Mouse (Mus musculus): ENCODE results near the gene Pim3. TPM values are rescaled to one million over a fixed set of nuclear protein-coding genes. Genes with fewer than 3 reads are reported as not detected.

The Pim3 gene
- polyA plus RNA-seq, 1 experiment from 2014 or later = 69.4 TPM

DNA sequence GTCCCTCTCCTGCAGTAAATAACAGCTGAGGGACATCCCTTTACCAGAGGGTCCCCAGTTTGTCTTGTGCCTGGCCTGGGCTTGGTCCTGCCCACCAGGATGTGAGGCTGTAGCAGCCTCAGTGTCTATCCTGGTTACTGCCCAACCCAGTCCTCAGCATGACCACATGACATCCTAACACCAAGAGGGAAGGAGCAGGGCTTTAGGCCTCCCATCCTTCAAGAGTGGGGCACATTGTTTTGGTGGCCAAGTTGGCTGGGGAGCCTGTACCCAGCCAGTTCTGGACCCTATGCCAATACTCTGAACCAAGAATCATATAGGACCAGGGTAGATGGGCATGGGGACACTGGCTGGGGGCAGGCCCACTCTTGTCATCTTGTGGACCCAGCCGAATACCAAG is 13.3 kb upstream of the Pim3 start:
- Histone ChIP-seq H3K27me3 (ENCODE audit: control insufficient read depth, insufficient read depth, low read length) (no peaks in the 10 kb centered on the region), H3K9ac (ENCODE audit: low read length) (no peak overlapping the region), H3K9me3 (ENCODE audit: control insufficient read depth, low read length) (no peaks in the 10 kb centered on the region), H3K4me1 (replicated peaks; ENCODE audit: control insufficient read depth, insufficient read depth) (peaks cover 5% of the 10 kb centered on the region; the same call in 1 of the 2 replicates), H3K27ac (replicated peaks) (no peak overlapping the region), H3K4me3 (ENCODE audit: low read depth, low read length) (no peak overlapping the region), H3K4me2 (replicated peaks; ENCODE audit: low read depth) (no peak overlapping the region), H3K36me3 (ENCODE audit: control insufficient read depth, insufficient read depth, low read length) (no peaks in the 10 kb centered on the region)
- WGBS = 100% methylated on average over 1 of the region's 1 CpGs
- TF ChIP-seq CTCF (IDR thresholded peaks at IDR 0.05; ENCODE audit: low read depth) (no peak), EP300 (optimal IDR thresholded peaks at IDR 0.05) (no peak)
- DNase-seq (ENCODE audit: low spot score) (no peak), ATAC-seq (ENCODE audit: low FRiP score, low TSS enrichment) (no peak)

DNA sequence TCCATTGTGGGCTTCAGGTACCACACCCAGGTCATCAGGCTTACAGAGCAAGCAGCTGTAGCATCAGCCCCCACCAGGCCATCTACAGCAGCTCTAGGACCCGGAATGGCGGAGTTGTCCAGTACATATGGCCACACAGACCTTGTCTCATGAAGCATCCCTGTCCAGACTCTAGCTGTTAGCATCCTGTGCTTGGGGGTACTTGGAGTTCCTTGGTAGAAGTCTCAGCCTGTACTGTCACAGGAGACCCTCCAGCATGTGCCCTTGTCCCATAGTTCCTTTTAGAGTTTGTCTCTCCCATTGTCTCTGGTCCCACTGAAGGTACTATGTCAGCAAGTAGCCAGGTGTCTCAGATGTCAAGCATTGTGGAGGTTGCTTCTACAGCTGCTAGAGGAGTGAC is 12.4 kb upstream of the Pim3 start:
- H3K4me3 ChIP-seq (ENCODE audit: low read depth, low read length) = no peak overlapping the region
- H3K9ac ChIP-seq (ENCODE audit: low read length) = no peak overlapping the region
- TF ChIP-seq CTCF (IDR thresholded peaks at IDR 0.05; ENCODE audit: low read depth) (no peak), EP300 (optimal IDR thresholded peaks at IDR 0.05) (no peak)
- H3K27me3 ChIP-seq (ENCODE audit: control insufficient read depth, insufficient read depth, low read length) = no peaks in the 10 kb centered on the region
- peaks cover 8% of the 10 kb centered on the region for H3K4me1 ChIP-seq (replicated peaks; ENCODE audit: control insufficient read depth, insufficient read depth)
- no peaks in the 10 kb centered on the region for H3K9me3 ChIP-seq (ENCODE audit: control insufficient read depth, low read length)
- ATAC-seq (ENCODE audit: low FRiP score, low TSS enrichment) (no peak), DNase-seq (ENCODE audit: low spot score) (no peak)
- WGBS = 86% methylated on average over 2 of the region's 2 CpGs
- peak overlapping the region; percentile 95 for H3K27ac ChIP-seq (replicated peaks)
- no peaks in the 10 kb centered on the region for H3K36me3 ChIP-seq (ENCODE audit: control insufficient read depth, insufficient read depth, low read length)
- H3K4me2 ChIP-seq (replicated peaks; ENCODE audit: low read depth) = no peak overlapping the region

DNA sequence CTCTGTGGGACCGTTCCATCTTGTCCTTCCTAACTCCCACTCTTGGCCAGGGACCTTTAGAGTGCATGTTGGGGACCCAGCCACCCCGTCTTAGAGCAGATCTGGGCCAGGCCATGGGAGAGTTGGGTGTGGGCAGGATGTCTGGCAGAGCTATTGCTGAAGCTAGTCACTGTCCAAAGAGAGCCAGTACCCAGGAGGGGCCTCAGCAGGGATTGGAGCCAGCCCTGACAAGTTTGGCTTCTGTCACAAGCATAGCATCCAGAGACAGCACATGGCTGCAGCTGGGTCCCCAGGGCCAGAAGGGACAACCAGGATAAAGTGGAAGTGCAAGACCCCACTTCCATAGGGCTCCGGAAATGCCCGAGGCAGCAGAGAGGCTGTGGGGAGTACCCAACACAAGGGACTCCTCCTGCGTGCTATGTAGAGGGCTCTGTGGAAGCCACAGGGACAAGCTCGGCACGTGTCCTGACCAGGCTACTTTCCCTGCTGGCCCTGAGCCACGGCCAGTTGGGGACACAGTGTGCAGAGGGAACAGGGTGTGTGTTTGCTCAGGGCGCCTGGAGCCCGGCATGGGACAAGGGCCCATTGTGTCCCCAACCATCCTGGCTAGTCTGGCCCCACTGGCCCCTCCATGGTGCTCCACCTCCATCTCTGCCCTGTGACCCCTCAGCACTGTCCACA is 11.7 kb upstream of the Pim3 start:
- DNase-seq (ENCODE audit: low spot score) (peak; percentile 98), ATAC-seq (ENCODE audit: low FRiP score, low TSS enrichment) (peak; percentile 89)
- Histone ChIP-seq H3K36me3 (ENCODE audit: control insufficient read depth, insufficient read depth, low read length) (no peaks in the 10 kb centered on the region), H3K4me3 (ENCODE audit: low read depth, low read length) (no peak overlapping the region), H3K9ac (ENCODE audit: low read length) (peak overlapping the region; percentile 27; the same call in 1 of the 2 replicates), H3K9me3 (ENCODE audit: control insufficient read depth, low read length) (no peaks in the 10 kb centered on the region), H3K27me3 (ENCODE audit: control insufficient read depth, insufficient read depth, low read length) (no peaks in the 10 kb centered on the region), H3K4me1 (replicated peaks; ENCODE audit: control insufficient read depth, insufficient read depth) (peaks cover 11% of the 10 kb centered on the region), H3K27ac (replicated peaks) (peak overlapping the region; percentile 95), H3K4me2 (replicated peaks; ENCODE audit: low read depth) (no peak overlapping the region; the same call in 1 of the 2 replicates)
- TF ChIP-seq CTCF (IDR thresholded peaks at IDR 0.05; ENCODE audit: low read depth) (no peak), EP300 (optimal IDR thresholded peaks at IDR 0.05) (no peak)
- WGBS = 33% methylated on average over 10 of the region's 10 CpGs

DNA sequence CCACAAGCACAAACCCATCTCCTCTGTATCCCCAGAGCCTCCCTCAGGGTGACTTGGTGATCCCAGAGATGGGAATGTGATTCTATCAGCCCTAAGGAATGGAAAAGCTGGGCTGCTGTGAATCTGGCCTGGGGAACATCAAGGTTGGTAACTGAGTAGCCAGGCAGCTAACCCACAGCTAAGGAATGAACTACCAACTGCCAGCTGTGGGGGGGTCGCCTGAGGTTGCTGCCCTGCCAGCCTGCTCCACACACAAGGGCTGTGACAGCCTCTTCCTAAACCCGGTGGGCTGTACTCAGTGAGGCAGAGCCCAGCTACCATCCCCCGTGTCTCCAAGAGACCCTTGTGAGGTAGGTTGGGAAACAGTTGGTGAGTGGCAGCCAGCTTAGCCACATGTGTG is 10.9 kb upstream of the Pim3 start:
- no peak overlapping the region for H3K4me3 ChIP-seq (ENCODE audit: low read depth, low read length)
- H3K27ac ChIP-seq (replicated peaks) = peak overlapping the region; percentile 95
- no peaks in the 10 kb centered on the region for H3K9me3 ChIP-seq (ENCODE audit: control insufficient read depth, low read length)
- TF ChIP-seq CTCF (IDR thresholded peaks at IDR 0.05; ENCODE audit: low read depth) = no peak
- TF ChIP-seq EP300 (optimal IDR thresholded peaks at IDR 0.05) = no peak
- peak; percentile 4; the same call in 1 of the 2 replicates for ATAC-seq (ENCODE audit: low FRiP score, low TSS enrichment)
- no peaks in the 10 kb centered on the region for H3K27me3 ChIP-seq (ENCODE audit: control insufficient read depth, insufficient read depth, low read length)
- H3K36me3 ChIP-seq (ENCODE audit: control insufficient read depth, insufficient read depth, low read length) = no peaks in the 10 kb centered on the region
- WGBS = 38% methylated on average over 3 of the region's 3 CpGs
- peak overlapping the region; percentile 47 for H3K9ac ChIP-seq (ENCODE audit: low read length)
- no peak for DNase-seq (ENCODE audit: low spot score)
- H3K4me1 ChIP-seq (replicated peaks; ENCODE audit: control insufficient read depth, insufficient read depth) = peaks cover 11% of the 10 kb centered on the region
- H3K4me2 ChIP-seq (replicated peaks; ENCODE audit: low read depth) = peak overlapping the region; percentile 0; the same call in 1 of the 2 replicates

DNA sequence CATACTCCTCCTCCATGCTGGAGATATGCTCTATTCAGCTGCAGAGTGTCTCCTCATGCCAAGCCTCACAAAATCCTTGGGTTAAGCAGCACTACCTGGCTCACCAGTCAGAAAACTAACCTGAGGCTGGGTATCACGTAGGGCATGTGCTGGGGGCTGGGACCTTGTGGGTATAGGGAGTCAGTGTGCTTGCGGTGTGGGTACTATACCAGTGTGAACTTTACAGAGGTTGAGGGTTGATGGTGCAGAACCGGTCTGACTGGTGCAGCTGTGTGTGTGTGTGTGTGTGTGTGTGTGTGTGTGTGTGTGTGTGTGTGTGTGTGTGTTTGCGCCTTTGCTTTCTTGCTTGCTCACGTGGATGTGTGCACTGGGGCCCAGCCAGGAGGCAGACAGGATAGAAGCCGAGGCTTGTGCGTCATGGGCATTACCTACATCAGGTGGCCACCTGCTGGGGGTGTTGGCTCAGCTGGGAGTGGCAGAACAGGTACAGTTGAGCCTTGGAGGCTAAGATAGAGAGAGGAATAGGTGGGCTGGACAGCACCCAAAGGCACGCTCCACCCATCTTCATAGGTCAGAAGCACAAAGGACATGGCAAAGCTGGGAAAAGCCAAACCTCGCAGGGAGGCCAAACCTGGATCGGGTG is 10.4 kb upstream of the Pim3 start:
- Histone ChIP-seq H3K27ac (replicated peaks) (peak overlapping the region; percentile 95), H3K9ac (ENCODE audit: low read length) (no peak overlapping the region), H3K4me3 (ENCODE audit: low read depth, low read length) (no peak overlapping the region), H3K9me3 (ENCODE audit: control insufficient read depth, low read length) (no peaks in the 10 kb centered on the region), H3K4me2 (replicated peaks; ENCODE audit: low read depth) (no peak overlapping the region), H3K36me3 (ENCODE audit: control insufficient read depth, insufficient read depth, low read length) (no peaks in the 10 kb centered on the region), H3K27me3 (ENCODE audit: control insufficient read depth, insufficient read depth, low read length) (no peaks in the 10 kb centered on the region), H3K4me1 (replicated peaks; ENCODE audit: control insufficient read depth, insufficient read depth) (peaks cover 11% of the 10 kb centered on the region)
- ATAC-seq (ENCODE audit: low FRiP score, low TSS enrichment) (peak; percentile 87), DNase-seq (ENCODE audit: low spot score) (peak; percentile 95)
- 55% methylated on average over 9 of the region's 10 CpGs for WGBS
- peak; percentile 54 for TF ChIP-seq CTCF (IDR thresholded peaks at IDR 0.05; ENCODE audit: low read depth)
- TF ChIP-seq EP300 (optimal IDR thresholded peaks at IDR 0.05) = no peak

DNA sequence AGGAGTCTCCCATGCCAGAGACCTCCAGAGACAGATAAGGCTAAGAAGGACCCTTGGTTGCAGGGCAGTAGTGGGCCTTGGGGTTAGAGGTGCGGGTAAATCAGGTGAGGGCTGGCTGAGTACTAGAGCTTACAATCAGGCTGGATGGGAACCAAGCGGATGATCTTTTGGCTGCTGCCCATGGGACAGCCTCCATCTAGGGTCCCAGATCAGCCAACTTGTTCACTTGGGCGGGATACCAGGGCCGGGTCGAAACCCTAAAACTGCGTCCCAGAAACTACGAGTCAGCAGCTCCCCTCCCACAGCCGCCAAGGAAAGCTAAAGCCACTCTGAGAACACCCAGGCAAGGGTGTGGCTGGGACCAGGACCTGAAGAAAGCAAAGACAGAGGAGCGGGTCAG is 8.9 kb upstream of the Pim3 start:
- WGBS = 53% methylated on average over 9 of the region's 9 CpGs
- DNase-seq (ENCODE audit: low spot score) = no peak

More for the DNA sequence above, 8.9 kb upstream of the Pim3 start:
- Histone ChIP-seq H3K4me3 (ENCODE audit: low read depth, low read length) (no peak overlapping the region), H3K27ac (replicated peaks) (peak overlapping the region; percentile 89), H3K4me1 (replicated peaks; ENCODE audit: control insufficient read depth, insufficient read depth) (peaks cover 11% of the 10 kb centered on the region), H3K9me3 (ENCODE audit: control insufficient read depth, low read length) (no peaks in the 10 kb centered on the region), H3K9ac (ENCODE audit: low read length) (no peak overlapping the region), H3K36me3 (ENCODE audit: control insufficient read depth, insufficient read depth, low read length) (no peaks in the 10 kb centered on the region), H3K4me2 (replicated peaks; ENCODE audit: low read depth) (no peak overlapping the region), H3K27me3 (ENCODE audit: control insufficient read depth, insufficient read depth, low read length) (no peaks in the 10 kb centered on the region)
- TF ChIP-seq CTCF (IDR thresholded peaks at IDR 0.05; ENCODE audit: low read depth) (no peak), EP300 (optimal IDR thresholded peaks at IDR 0.05) (no peak)
- no peak for ATAC-seq (ENCODE audit: low FRiP score, low TSS enrichment)

All from stomach, postnatal 0 days (tissue).